Mouse (Mus musculus) heart, embryonic 13.5 days (tissue): ENCODE results near the gene Fcrl1. TPM values are rescaled to one million over a fixed set of nuclear protein-coding genes. Genes with fewer than 3 reads are reported as not detected.

Source experiments
- ATAC-seq: fragments of 200-750 bp; cut with Nextera tagmentation; 2 replicates; pipeline ENCODE4 v1.8.0; 2017; ENCODE audit warnings: moderate TSS enrichment; ENCODE audit not compliant: insufficient number of reproducible peaks, low FRiP score, low TSS enrichment; ENCODE audit errors: extremely low read depth
- H3K27ac ChIP-seq: fragments of 300-500 bp; sonication (generic); replicated peaks from 2 replicates; pipeline ENCODE4 v1.5.1; 2015; ENCODE audit warnings: moderate library complexity, mild to moderate bottlenecking, inconsistent platforms
- H3K27me3 ChIP-seq: fragments of 300-500 bp; sonication (generic); replicated peaks from 2 replicates; pipeline ENCODE4 v1.6.1; 2015; ENCODE audit warnings: mild to moderate bottlenecking, inconsistent platforms
- H3K36me3 ChIP-seq: fragments of 300-500 bp; sonication (generic); 2 replicates; pipeline ENCODE4 v1.6.1; 2015; ENCODE audit warnings: mild to moderate bottlenecking, inconsistent platforms
- H3K4me1 ChIP-seq: fragments of 300-500 bp; sonication (generic); 2 replicates; pipeline ENCODE4 v1.6.1; 2015; ENCODE audit warnings: inconsistent platforms
- H3K4me2 ChIP-seq: fragments of 300-500 bp; sonication (generic); 2 replicates; pipeline ENCODE4 v1.6.1; 2015; ENCODE audit warnings: inconsistent platforms, mild to moderate bottlenecking, moderate library complexity
- H3K4me3 ChIP-seq: fragments of 300-500 bp; sonication (generic); 2 replicates; pipeline ENCODE4 v1.5.1; 2015; ENCODE audit warnings: moderate library complexity, mild to moderate bottlenecking, inconsistent platforms
- H3K9ac ChIP-seq: fragments of 300-500 bp; sonication (generic); 2 replicates; pipeline ENCODE4 v1.6.1; 2015; ENCODE audit warnings: inconsistent platforms, mild to moderate bottlenecking, moderate library complexity
- H3K9me3 ChIP-seq: fragments of 300-500 bp; sonication (generic); 2 replicates; pipeline ENCODE4 v1.6.1; 2016; ENCODE audit warnings: inconsistent platforms
- WGBS: fragments of 180-500 bp; shearing (Covaris S2); methylation state at CpG from one replicate; pipeline ENCODE4 v1.1.7; 2015; ENCODE audit warnings: mixed read lengths; 5-methylcytosine and 5-hydroxymethylcytosine counted together
- polyA plus RNA-seq: library from polyadenylated mRNA; unstranded; fragments of >200 nt; fragmentation: Nextera tagmentation; extraction: Ambion mirVana; gene quantifications from 2 replicates; pipeline ENCODE4 v1.2.1, GENCODE M21; 2015

Gene Fcrl1
- polyA plus RNA-seq, 1 experiment from 2014 or later = 0.13 TPM

GRCm38 (mm10) chr3:87411150-87411549, 35.0 kb downstream of the Fcrl1 start:
- Histone ChIP-seq H3K4me1 (no peaks in the 10 kb centered on the region), H3K9me3 (no peaks in the 10 kb centered on the region), H3K4me2 (peak overlapping the region; percentile 43), H3K36me3 (no peaks in the 10 kb centered on the region), H3K9ac (no peak overlapping the region), H3K27me3 (no peaks in the 10 kb centered on the region), H3K4me3 (no peak overlapping the region), H3K27ac (no peak overlapping the region)
- ATAC-seq = no peak
- 11% methylated on average over 12 of the region's 12 CpGs for WGBS

- Histone ChIP-seq H3K9me3 (no peaks in the 10 kb centered on the region), H3K4me2 (no peak overlapping the region), H3K27me3 (no peaks in the 10 kb centered on the region), H3K27ac (no peak overlapping the region), H3K36me3 (no peaks in the 10 kb centered on the region), H3K9ac (no peak overlapping the region), H3K4me1 (no peaks in the 10 kb centered on the region), H3K4me3 (no peak overlapping the region)
- ATAC-seq = no peak
- 50% methylated on average over 1 of the region's 1 CpGs for WGBS
Observed at GRCm38 (mm10) chr3:87420645-87421044, 44.5 kb downstream of the Fcrl1 start.

GRCm38 (mm10) chr3:87422386-87422910, 46.3 kb downstream of the Fcrl1 start:
- Histone ChIP-seq H3K9me3 (no peaks in the 10 kb centered on the region), H3K27ac (no peak overlapping the region), H3K4me2 (no peak overlapping the region), H3K4me3 (no peak overlapping the region), H3K36me3 (no peaks in the 10 kb centered on the region), H3K4me1 (no peaks in the 10 kb centered on the region), H3K9ac (no peak overlapping the region), H3K27me3 (no peaks in the 10 kb centered on the region)
- no peak for ATAC-seq
- WGBS = 72% methylated on average over 4 of the region's 4 CpGs

DNA sequence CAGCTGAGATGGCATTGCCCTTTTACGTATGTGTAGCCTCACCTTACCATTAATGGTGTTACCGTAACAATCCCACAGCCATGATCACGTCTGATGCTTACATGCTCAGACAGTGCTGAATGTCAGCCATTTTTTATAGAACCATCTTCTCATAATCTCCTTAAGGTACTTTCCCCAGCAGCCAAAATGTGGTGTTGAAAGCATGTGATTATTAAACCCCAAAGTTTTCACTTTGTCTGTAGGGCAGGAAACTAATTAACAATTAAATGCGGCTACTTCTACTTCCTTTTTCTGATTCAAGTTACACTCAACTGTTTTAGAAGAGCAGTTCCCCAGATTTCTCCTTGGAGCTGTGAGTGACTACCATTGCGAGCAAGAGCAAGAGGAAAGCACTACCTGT, 59.3 kb downstream of the Fcrl1 start, which contains the start of gene Fcrl5:
TSS of gene Fcrl5 (plus strand) at position 295 of the 400 bp plus-strand sequence.
- Histone ChIP-seq H3K4me2 (no peak within 1 kb of the TSS), H3K4me3 (no peak within 1 kb of the TSS), H3K36me3 (no peaks in the 10 kb centered on the region), H3K9ac (no peak within 1 kb of the TSS), H3K9me3 (no peaks in the 10 kb centered on the region), H3K4me1 (no peaks in the 10 kb centered on the region), H3K27me3 (no peaks in the 10 kb centered on the region), H3K27ac (no peak within 1 kb of the TSS)
- ATAC-seq = no peak
- 84% methylated on average over 5 of the region's 5 CpGs for WGBS

GRCm38 (mm10) chr3:87440586-87440985, 64.4 kb downstream of the Fcrl1 start:
- WGBS = 58% methylated on average over 1 of the region's 1 CpGs
- H3K36me3 ChIP-seq = no peaks in the 10 kb centered on the region

DNA sequence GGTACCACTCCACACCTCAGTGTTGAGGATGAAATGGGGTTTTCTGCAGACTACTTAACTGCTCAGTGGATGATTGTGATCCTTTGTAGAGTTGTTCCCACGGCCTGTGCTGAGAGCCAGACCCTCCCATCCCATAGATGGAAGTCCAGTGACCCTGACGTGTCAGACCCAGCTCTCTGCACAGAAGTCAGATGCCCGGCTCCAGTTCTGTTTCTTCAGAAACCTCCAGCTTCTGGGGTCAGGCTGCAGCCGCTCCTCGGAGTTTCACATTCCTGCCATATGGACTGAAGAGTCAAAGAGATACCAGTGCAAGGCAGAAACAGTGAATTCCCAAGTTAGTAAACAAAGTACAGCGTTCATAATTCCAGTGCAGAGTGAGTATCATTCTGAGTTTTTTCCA, 67.8 kb downstream of the Fcrl1 start:
- no peak overlapping the region for H3K4me3 ChIP-seq
- no peaks in the 10 kb centered on the region for H3K36me3 ChIP-seq
- no peak overlapping the region for H3K4me2 ChIP-seq
- no peaks in the 10 kb centered on the region for H3K9me3 ChIP-seq
- no peaks in the 10 kb centered on the region for H3K4me1 ChIP-seq
- no peak overlapping the region for H3K9ac ChIP-seq
- no peak for ATAC-seq
- 44% methylated on average over 6 of the region's 6 CpGs for WGBS
- H3K27me3 ChIP-seq = no peaks in the 10 kb centered on the region
- no peak overlapping the region for H3K27ac ChIP-seq

More at GRCm38 (mm10) chr3:87440586-87440985, 64.4 kb downstream of the Fcrl1 start:
- no peaks in the 10 kb centered on the region for H3K9me3 ChIP-seq
- no peak for ATAC-seq
- no peak overlapping the region for H3K27ac ChIP-seq
- H3K4me2 ChIP-seq = no peak overlapping the region
- H3K4me1 ChIP-seq = no peaks in the 10 kb centered on the region
- H3K4me3 ChIP-seq = no peak overlapping the region
- H3K27me3 ChIP-seq = no peaks in the 10 kb centered on the region
- H3K9ac ChIP-seq = no peak overlapping the region

Other genes starting within 250 kb of the Fcrl1 start
- gene Kirrel, start 201.6 kb upstream of the Fcrl1 start, polyA plus RNA-seq = 14.7 and 15.4 TPM in 2 replicates
- gene Fcrls, start 112.6 kb upstream of the Fcrl1 start, polyA plus RNA-seq = 7.3 and 9.0 TPM in 2 replicates
- gene Cd5l, start 18.5 kb upstream of the Fcrl1 start, polyA plus RNA-seq = 0.97 TPM in 1 of 2 replicates, not detected in the other
- gene Fcrl5, start 59.4 kb downstream of the Fcrl1 start, polyA plus RNA-seq = not detected in 2 replicates
- gene Etv3, start 149.0 kb downstream of the Fcrl1 start, polyA plus RNA-seq = 8.7 and 10.0 TPM in 2 replicates
- 7.7 and 8.3 TPM in 2 replicates for gene Arhgef11, start 241.2 kb downstream of the Fcrl1 start, polyA plus RNA-seq